Mouse (Mus musculus) hematopoietic stem cell, adult 5-6 weeks (primary cell): ENCODE measurements around the gene Aimp2. TPM values are rescaled to one million over a fixed set of nuclear protein-coding genes. Genes with fewer than 3 reads are reported as not detected.
A peak's percentile ranks its signal among the peaks of the same experiment; 100 is the strongest.

Source experiments
- ATAC-seq, 2 experiments: fragments of 125-278 bp in 1 of 2; replicated peaks in 1 of 2; 2 replicates each; pipeline ENCODE4 v1.8.0; 2016 to 2017; ENCODE audit warnings: inconsistent platforms in 2 of 2, mild to moderate bottlenecking in 2 of 2, moderate number of reproducible peaks in 2 of 2, low read depth in 1 of 2, moderate TSS enrichment in 1 of 2; ENCODE audit not compliant: low FRiP score in 2 of 2, poor library complexity in 2 of 2, severe bottlenecking in 2 of 2, insufficient read depth in 1 of 2, low TSS enrichment in 1 of 2
- total RNA-seq: library from RNA; stranded (forward); fragments of 172-1452, 232-1000 nt; gene quantifications from 2 replicates; pipeline ENCODE4 v1.2.3, GENCODE M21; 2017

The Aimp2 gene
- total RNA-seq, result 67.1 and 100 TPM in 2 replicates

DNA sequence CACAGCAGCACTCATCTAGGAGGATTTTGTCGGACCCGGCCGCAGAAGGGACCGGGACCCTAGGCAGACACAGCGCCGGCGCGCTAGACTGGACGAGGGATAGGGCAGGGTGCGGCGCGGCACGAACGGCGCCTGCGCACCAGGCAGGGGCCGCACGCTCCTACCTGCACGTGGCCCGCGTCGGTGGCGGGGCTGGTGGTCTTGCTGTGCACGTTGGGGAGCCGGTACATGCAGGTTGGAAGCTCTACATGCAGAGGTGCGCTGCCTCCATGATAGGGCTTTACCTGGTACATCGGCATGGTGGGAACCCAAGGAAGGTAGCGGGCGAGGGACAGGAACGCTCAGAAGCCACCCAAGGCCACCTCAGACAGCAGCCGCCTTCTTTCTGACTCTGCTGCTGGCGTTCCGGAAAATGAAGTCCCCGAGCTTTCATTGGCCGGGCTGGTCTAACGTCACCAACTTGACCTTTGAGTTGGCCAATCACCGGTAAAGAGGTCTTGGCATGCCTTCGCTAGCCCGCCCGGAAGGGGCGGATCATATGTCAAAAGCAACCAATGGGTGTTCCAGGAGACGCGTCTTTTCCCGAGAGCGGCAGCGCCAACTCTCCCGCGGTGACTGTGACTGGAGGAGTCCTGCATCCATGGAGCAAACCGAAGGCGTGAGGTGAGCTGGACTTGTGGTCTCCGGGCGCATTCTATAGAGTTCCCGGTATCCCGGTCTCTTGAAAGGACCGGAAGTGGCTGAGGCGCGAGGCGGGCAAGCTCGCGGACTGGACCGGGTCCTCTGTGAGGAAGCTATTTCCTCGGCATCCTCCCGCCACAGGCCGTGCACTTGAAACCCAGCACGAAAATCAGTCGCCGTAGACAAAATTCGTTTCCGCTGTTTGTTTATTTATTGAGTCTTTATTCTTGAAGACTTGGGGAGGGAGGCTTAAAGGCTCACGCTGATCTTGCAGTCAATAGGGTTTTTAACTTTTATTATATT is at the start of gene Aimp2, which contains the start of gene Pms2:
Gene Aimp2, minus strand, starts transcription at position 431 of the 984 bp plus-strand sequence.
Gene Pms2, plus strand, starts transcription at position 548 of the 984 bp plus-strand sequence.
- ATAC-seq, result peak; percentile 97 to 100

- no peak for ATAC-seq
These were observed 47.5 kb upstream of the Aimp2 start for GRCm38 (mm10) chr5:143957101-143957500.

DNA sequence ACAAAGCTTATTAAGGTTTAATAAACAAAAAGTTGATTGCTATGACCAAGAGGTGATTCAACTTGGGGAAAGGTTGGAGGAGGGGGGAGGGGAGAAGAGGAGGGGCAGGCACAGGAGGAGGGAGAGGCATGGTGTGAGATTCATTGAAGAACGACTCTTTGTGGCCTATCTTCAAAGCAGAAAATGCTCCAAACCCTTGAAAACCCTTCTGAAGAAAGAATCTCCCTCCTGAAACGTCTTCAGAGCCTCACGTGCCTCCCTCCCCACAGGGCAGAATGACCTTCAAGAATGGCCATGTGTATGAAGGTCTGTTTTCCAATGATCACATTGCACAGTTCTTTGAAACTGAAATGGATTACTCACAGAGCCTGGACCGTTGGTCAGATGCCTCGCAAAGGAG is 40.4 kb upstream of the Aimp2 start:
- ATAC-seq, result no peak

DNA sequence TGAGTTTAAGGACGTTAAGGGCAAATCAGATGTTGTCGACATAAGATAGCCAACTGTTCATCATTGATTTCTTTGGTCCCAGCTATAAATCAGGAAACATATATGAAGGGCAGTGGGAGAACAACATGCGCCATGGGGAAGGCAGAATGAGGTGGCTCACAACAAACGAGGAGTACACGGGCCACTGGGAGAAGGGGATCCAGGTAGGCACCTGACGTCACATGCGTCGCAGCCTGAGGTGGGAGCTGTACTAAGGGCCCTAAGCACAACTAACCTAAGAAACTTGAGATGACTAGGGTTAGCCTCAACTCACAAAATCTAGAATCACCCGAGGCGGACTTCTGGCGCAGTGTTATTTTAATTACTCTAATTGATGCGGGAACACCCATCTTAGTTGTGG is 38.7 kb upstream of the Aimp2 start:
- no peak for ATAC-seq

- ATAC-seq, result no peak
These were observed 33.8 kb upstream of the Aimp2 start for GRCm38 (mm10) chr5:143943231-143944125.

GRCm38 (mm10) chr5:143941588-143941987 is 31.9 kb upstream of the Aimp2 start:
- peak; percentile 17 to 25; a peak in 1 of 4 replicates for ATAC-seq

GRCm38 (mm10) chr5:143936156-143936555 is 26.5 kb upstream of the Aimp2 start:
- ATAC-seq, result no peak

GRCm38 (mm10) chr5:143933875-143934274 is 24.2 kb upstream of the Aimp2 start:
- ATAC-seq, result no peak

GRCm38 (mm10) chr5:143933414-143933813 is 23.8 kb upstream of the Aimp2 start:
- ATAC-seq, result no peak

DNA sequence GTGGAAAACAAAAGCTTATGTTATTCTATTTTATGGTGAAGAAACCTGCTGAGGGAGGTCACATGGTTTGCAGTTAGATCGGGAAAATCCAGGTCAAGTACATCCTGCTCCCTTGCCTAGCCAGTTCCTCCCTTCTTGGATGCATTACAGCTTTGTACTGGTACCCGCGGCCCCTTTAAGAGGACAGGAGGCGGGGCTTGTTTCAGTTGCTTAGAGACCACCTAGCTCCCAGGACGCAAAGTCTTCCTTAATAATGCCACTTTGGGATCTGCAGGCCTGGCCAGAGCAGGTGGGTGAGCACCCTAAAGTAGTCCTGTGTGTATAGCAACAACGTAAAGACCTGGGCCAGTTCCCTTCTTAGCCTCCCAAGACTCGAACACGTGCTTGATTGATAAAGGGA is 23.2 kb upstream of the Aimp2 start, which contains the start of gene Rsph10b:
Gene Rsph10b, plus strand, starts transcription at position 205 of the 400 bp plus-strand sequence.
- ATAC-seq, result no peak

GRCm38 (mm10) chr5:143931863-143932580 is 22.4 kb upstream of the Aimp2 start:
- ATAC-seq, result no peak

GRCm38 (mm10) chr5:143930656-143931055 is 21.0 kb upstream of the Aimp2 start:
- ATAC-seq, result no peak

DNA sequence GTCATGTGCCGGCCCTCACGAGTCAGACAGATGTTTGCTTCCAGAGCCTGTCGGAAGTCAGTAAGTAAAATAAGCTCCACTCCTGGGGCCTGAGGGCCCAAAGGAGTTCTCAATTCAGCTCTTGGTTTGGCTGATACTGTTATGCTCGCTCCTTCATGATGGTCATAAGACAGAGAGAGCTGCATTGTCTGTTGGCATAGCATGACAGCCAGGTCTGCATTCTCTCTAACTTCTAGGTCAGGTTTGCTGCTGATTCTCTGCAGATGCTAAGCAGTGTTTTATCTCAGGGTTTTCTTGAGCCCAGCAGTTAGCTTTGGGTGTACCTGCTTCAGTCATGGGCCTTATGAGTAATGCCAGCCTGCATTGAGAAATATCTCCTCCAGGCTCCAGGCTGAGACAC is 19.6 kb upstream of the Aimp2 start:
- no peak for ATAC-seq

GRCm38 (mm10) chr5:143927875-143928274 is 18.2 kb upstream of the Aimp2 start, which contains the start of gene Gm42421:
Gene Gm42421 (plus strand): TSS chr5:143928175.
- ATAC-seq, result no peak

DNA sequence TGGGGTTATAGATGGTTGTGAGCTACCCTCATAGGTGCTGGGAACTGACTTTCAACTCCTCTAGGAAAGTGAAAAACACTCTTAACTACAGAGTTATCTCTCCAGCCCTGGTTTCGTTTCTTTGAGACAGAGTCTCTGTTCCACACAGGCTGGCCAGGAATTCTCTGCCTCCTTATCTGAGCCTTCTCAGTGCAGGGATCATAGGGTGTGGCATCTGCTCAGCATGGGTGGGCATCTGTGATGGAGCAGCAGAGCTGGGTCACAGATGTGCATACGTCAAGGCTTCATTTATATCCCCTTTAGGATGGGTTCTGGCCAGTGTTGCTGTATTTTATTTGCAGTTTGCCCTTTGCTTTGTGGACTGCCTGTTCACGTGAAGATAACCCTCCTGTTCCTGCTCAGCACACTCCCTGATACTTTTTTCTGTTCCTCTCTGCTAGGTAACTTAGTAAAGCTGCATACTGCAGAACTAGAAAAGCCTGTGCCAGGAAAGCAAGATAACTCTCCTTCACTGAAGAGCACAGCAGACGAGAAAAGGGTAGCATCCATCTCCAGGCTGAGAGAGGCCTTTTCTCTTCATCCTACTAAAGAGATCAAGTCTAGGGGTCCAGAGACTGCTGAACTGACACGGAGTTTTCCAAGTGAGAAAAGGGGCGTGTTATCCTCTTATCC is 15.3 kb upstream of the Aimp2 start:
- no peak; a peak in 1 of 4 replicates for ATAC-seq

DNA sequence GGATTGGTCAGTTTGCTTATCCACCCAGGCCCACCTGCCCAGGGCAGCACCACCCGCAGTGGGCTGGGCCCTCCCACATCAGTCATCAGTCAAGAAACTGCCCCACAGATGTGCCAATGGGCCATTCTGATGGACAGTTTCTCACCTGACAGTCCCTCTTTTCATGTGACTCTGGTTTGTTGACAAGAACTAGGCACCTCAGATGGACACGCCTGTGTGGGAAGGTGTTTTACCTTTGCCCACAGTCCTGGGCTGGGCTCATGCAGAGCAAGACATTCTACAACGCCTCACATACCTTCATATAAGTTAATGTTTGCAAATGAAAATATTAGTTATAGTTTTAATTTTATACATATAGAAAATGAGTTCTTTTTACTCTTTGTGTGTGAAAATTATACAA is 8.5 kb upstream of the Aimp2 start:
- no peak for ATAC-seq

DNA sequence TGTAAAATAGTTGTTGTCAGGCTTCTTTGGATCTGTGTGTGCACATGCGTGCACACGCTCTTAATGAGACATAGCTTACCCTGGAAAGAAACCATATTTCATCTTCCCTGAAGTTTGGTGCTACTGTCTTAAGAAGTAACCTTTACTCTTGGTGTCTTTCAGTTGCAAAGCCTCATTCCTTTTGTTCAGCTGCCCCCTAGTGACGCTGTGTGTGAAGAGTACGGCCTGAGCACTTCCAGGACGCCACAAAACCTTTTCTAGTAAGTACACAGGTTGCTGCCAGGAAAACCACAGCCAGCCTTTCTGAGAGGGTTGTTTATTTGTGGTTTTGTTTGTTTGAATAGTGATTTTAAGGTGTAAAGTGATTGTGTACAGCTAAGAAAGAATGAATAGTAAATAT is 7.8 kb upstream of the Aimp2 start:
- peak; percentile 75; a peak in 3 of 4 replicates for ATAC-seq
